ENCODE assay signal across 12 mouse cellular contexts in genomic region chr17:12291151-12291550, GRCm38 (mm10). TPM values are rescaled to one million over a fixed set of nuclear protein-coding genes. Genes with fewer than 3 reads are reported as not detected.
DNase-seq lines count a peak whose midpoint lies in the region; ATAC-seq and TF ChIP-seq lines count a peak whose summit lies in the region.
"Had no signal": no experiment of that assay in that cellular context is flagged by ENCODE, and none has a peak within 500 bp of the region (broad histone marks: within the 10 kb centered on the region; RNA-seq: fewer than 3 reads in every experiment).

No protein-coding gene starts in this region.

- no peak for TF ChIP-seq POLR2A in kidney, adult 2 months (IDR thresholded peaks at IDR 0.05; ENCODE audit: low read depth, low read length)

- DNase-seq in forebrain, embryonic 11.5 days (ENCODE audit: low spot score) = no peak
- DNase-seq in kidney, adult 2 months = no peak
- DNase-seq in frontal cortex, postnatal 10 days (ENCODE audit: low spot score in 2 of 2) = no peak
- DNase-seq: cerebellum, postnatal 36 days; kidney, adult 18-20 months; thymus, adult 2 months had no signal

- peaks cover 40% of the 10 kb centered on the region for H3K4me1 ChIP-seq in forebrain, embryonic 13.5 days
- H3K4me1 ChIP-seq in forebrain, embryonic 11.5 days (replicated peaks; ENCODE audit: control insufficient read depth, insufficient read depth, low read length) = no peaks in the 10 kb centered on the region; the same call in 1 of the 2 replicates
- peaks cover 27% of the 10 kb centered on the region for H3K4me1 ChIP-seq in embryonic facial prominence, embryonic 12.5 days
- H3K4me1 ChIP-seq in hindbrain, embryonic 13.5 days (replicated peaks) = peaks cover 42% of the 10 kb centered on the region
- H3K4me1 ChIP-seq in midbrain, embryonic 15.5 days = peaks cover 16% of the 10 kb centered on the region
- H3K4me1 ChIP-seq in kidney, adult 2 months (ENCODE audit: control insufficient read depth, insufficient read depth, low read length) = peaks cover 27% of the 10 kb centered on the region

- H3K4me2 ChIP-seq in forebrain, embryonic 13.5 days = peak overlapping the region; percentile 18; the same call in 1 of the 2 replicates
- no peak overlapping the region for H3K4me2 ChIP-seq in forebrain, embryonic 11.5 days (ENCODE audit: low read depth, low read length, severe bottlenecking)
- H3K4me2 ChIP-seq in embryonic facial prominence, embryonic 12.5 days (replicated peaks) = no peak overlapping the region
- H3K4me2 ChIP-seq in hindbrain, embryonic 13.5 days = 0 out of 2 replicates have a peak overlapping the region, but pooled peaks have one; percentile 8
- 0 out of 2 replicates have a peak overlapping the region, but pooled peaks have one; percentile 8 for H3K4me2 ChIP-seq in midbrain, embryonic 15.5 days

- H3K4me3 ChIP-seq in forebrain, embryonic 13.5 days = no peak overlapping the region
- H3K4me3 ChIP-seq in forebrain, embryonic 11.5 days (ENCODE audit: low read depth, low read length) = no peak overlapping the region
- no peak overlapping the region for H3K4me3 ChIP-seq in embryonic facial prominence, embryonic 12.5 days
- H3K4me3 ChIP-seq in hindbrain, embryonic 13.5 days = no peak overlapping the region
- H3K4me3 ChIP-seq in midbrain, embryonic 15.5 days = no peak overlapping the region
- H3K4me3 ChIP-seq in kidney, adult 2 months (ENCODE audit: insufficient read depth, low read depth, low read length) = no peak overlapping the region

- no peaks in the 10 kb centered on the region for H3K9me3 ChIP-seq in forebrain, embryonic 13.5 days (replicated peaks)
- no peaks in the 10 kb centered on the region for H3K9me3 ChIP-seq in forebrain, embryonic 11.5 days (ENCODE audit: control insufficient read depth, low read length)
- no peaks in the 10 kb centered on the region for H3K9me3 ChIP-seq in embryonic facial prominence, embryonic 12.5 days
- H3K9me3 ChIP-seq in hindbrain, embryonic 13.5 days = no peaks in the 10 kb centered on the region
- H3K9me3 ChIP-seq in midbrain, embryonic 15.5 days = no peaks in the 10 kb centered on the region

- H3K27ac ChIP-seq in forebrain, embryonic 13.5 days = peak overlapping the region; percentile 75
- no peak overlapping the region for H3K27ac ChIP-seq in forebrain, embryonic 11.5 days (ENCODE audit: low read depth, low read length)
- 0 out of 2 replicates have a peak overlapping the region, but pooled peaks have one; percentile 18 for H3K27ac ChIP-seq in embryonic facial prominence, embryonic 12.5 days
- H3K27ac ChIP-seq in hindbrain, embryonic 13.5 days = peak overlapping the region; percentile 77
- H3K27ac ChIP-seq in midbrain, embryonic 15.5 days = peak overlapping the region; percentile 67
- H3K27ac ChIP-seq in kidney, adult 2 months (ENCODE audit: insufficient read depth, low read depth, low read length) = no peak overlapping the region
- H3K27ac ChIP-seq: macrophage had no signal

- ATAC-seq in forebrain, embryonic 13.5 days = peak; percentile 73
- ATAC-seq in forebrain, embryonic 11.5 days (replicated peaks; ENCODE audit: low FRiP score) = no peak
- ATAC-seq in embryonic facial prominence, embryonic 12.5 days (ENCODE audit: insufficient number of reproducible peaks, insufficient read depth, low FRiP score, low TSS enrichment) = peak; percentile 65; the same call in 1 of the 2 replicates
- ATAC-seq in hindbrain, embryonic 13.5 days (ENCODE audit: low FRiP score) = peak; percentile 50
- peak; percentile 77 for ATAC-seq in midbrain, embryonic 15.5 days (replicated peaks)
- no peak for ATAC-seq in granulocyte monocyte progenitor cell, adult 5-6 weeks (replicated peaks; ENCODE audit: poor library complexity, severe bottlenecking)

- 0 out of 2 replicates have a peak, but pooled peaks cover 2% of the 10 kb centered on the region for H3K36me3 ChIP-seq in forebrain, embryonic 13.5 days (ENCODE audit: poor library complexity, severe bottlenecking)
- no peaks in the 10 kb centered on the region for H3K36me3 ChIP-seq in forebrain, embryonic 11.5 days (ENCODE audit: control insufficient read depth, insufficient read depth, low read length)
- H3K36me3 ChIP-seq in embryonic facial prominence, embryonic 12.5 days = 0 out of 2 replicates have a peak, but pooled peaks cover 3% of the 10 kb centered on the region
- no peaks in the 10 kb centered on the region for H3K36me3 ChIP-seq in hindbrain, embryonic 13.5 days
- H3K36me3 ChIP-seq in midbrain, embryonic 15.5 days (replicated peaks) = no peaks in the 10 kb centered on the region
- no peaks in the 10 kb centered on the region for H3K36me3 ChIP-seq in kidney, adult 2 months (ENCODE audit: control insufficient read depth, insufficient read depth, low read length)

- H3K9ac ChIP-seq in forebrain, embryonic 13.5 days = peak overlapping the region; percentile 50; the same call in 1 of the 2 replicates
- no peak overlapping the region for H3K9ac ChIP-seq in forebrain, embryonic 11.5 days (ENCODE audit: low read length)
- H3K9ac ChIP-seq in embryonic facial prominence, embryonic 12.5 days = no peak overlapping the region
- H3K9ac ChIP-seq in hindbrain, embryonic 13.5 days = no peak overlapping the region
- H3K9ac ChIP-seq in midbrain, embryonic 15.5 days = no peak overlapping the region

- WGBS in forebrain, embryonic 13.5 days = 82% methylated on average over 7 of the region's 7 CpGs
- 92% methylated on average over 7 of the region's 7 CpGs for WGBS in forebrain, embryonic 11.5 days
- 85% methylated on average over 7 of the region's 7 CpGs for WGBS in embryonic facial prominence, embryonic 12.5 days
- 82% methylated on average over 7 of the region's 7 CpGs for WGBS in hindbrain, embryonic 13.5 days
- 70% methylated on average over 7 of the region's 7 CpGs for WGBS in midbrain, embryonic 15.5 days
- 95% methylated on average over 7 of the region's 7 CpGs for WGBS in kidney, adult 2 months

- no peaks in the 10 kb centered on the region for H3K27me3 ChIP-seq in forebrain, embryonic 13.5 days
- no peaks in the 10 kb centered on the region for H3K27me3 ChIP-seq in forebrain, embryonic 11.5 days (ENCODE audit: control insufficient read depth, insufficient read depth, low read length)
- H3K27me3 ChIP-seq in embryonic facial prominence, embryonic 12.5 days = no peaks in the 10 kb centered on the region
- no peaks in the 10 kb centered on the region for H3K27me3 ChIP-seq in hindbrain, embryonic 13.5 days
- H3K27me3 ChIP-seq in midbrain, embryonic 15.5 days (replicated peaks) = no peaks in the 10 kb centered on the region
- H3K27me3 ChIP-seq in kidney, adult 2 months (replicated peaks; ENCODE audit: control insufficient read depth, insufficient read depth, low read length) = no peaks in the 10 kb centered on the region

- no peak for TF ChIP-seq CTCF in kidney, adult 2 months (conservative IDR thresholded peaks at IDR 0.05; ENCODE audit: insufficient read depth, insufficient read length, low read depth, low read length)

RNA-seq across cellular contexts. Expression of gene Map3k4, which starts 27.4 kb away (rescaled TPM):
- 44.9 and 46.4 TPM in 2 replicates for polyA plus RNA-seq in forebrain, embryonic 13.5 days (2015; fragmentation: Nextera tagmentation; extraction: Ambion mirVana)
- 49.5 and 59.4 TPM in 2 replicates for polyA plus RNA-seq in forebrain, embryonic 11.5 days (2014; fragmentation: Nextera tagmentation; extraction: Ambion mirVana)
- 58.2 and 60.5 TPM in 2 replicates for polyA plus RNA-seq in embryonic facial prominence, embryonic 12.5 days (2016; fragmentation: Nextera tagmentation; extraction: Ambion mirVana)
- polyA plus RNA-seq in hindbrain, embryonic 13.5 days (2015; fragmentation: Nextera tagmentation; extraction: Ambion mirVana) = 41.1 and 45.8 TPM in 2 replicates
- 38.8 and 50.8 TPM in 2 replicates for polyA plus RNA-seq in midbrain, embryonic 15.5 days (2015; fragmentation: Nextera tagmentation; extraction: Ambion mirVana)
- 17.6 and 26.2 TPM in 2 replicates for polyA plus RNA-seq in kidney, adult 2 months (2012; rRNA removed)
- total RNA-seq in granulocyte monocyte progenitor cell, adult 5-6 weeks (2014; fragmentation: Nextera tagmentation) = 9.4 and 22.7 TPM in 2 replicates
- 22.9 and 34.1 TPM in 2 replicates for total RNA-seq in granulocyte monocyte progenitor cell, adult 5-6 weeks (2017)

Comparison
In these comparisons a context has a peak if more than half of its experiments do, and no peak if none do; other contexts are left out.
1. ATAC-seq: peak in forebrain, embryonic 13.5 days (single experiment), embryonic facial prominence, embryonic 12.5 days (single experiment), hindbrain, embryonic 13.5 days (single experiment) and midbrain, embryonic 15.5 days (single experiment); none in forebrain, embryonic 11.5 days (single experiment) and granulocyte monocyte progenitor cell, adult 5-6 weeks (single experiment).
2. H3K27ac ChIP-seq: peak in forebrain, embryonic 13.5 days (single experiment), embryonic facial prominence, embryonic 12.5 days (single experiment), hindbrain, embryonic 13.5 days (single experiment) and midbrain, embryonic 15.5 days (single experiment); none in forebrain, embryonic 11.5 days (single experiment) and kidney, adult 2 months (single experiment).
3. H3K4me2 ChIP-seq: peak in forebrain, embryonic 13.5 days (single experiment), hindbrain, embryonic 13.5 days (single experiment) and midbrain, embryonic 15.5 days (single experiment); none in forebrain, embryonic 11.5 days (single experiment) and embryonic facial prominence, embryonic 12.5 days (single experiment).